Mouse (Mus musculus): ENCODE results near the gene Borcs7.

Borcs7 gene

DNA sequence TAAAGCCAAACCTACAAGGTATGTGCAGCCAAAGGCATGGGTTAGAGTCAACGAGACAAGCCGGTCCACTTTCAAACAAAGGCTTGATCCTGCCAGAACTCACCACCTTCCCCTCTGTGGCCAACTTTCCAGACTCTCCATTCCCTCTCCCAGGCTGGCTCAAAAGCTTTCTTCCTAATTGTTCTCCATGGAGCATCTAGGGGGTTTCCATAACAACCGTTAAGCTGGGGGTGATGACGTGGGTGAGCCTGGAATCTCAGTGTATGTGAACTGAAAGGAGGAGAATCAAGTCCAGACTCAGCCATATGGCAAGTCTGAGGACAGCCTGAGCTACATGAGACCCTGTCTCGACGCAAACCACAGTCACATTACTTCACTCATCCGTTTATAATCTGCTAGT, 24.2 kb upstream of the Borcs7 start:
- peak; percentile 57 for DNase-seq

DNA sequence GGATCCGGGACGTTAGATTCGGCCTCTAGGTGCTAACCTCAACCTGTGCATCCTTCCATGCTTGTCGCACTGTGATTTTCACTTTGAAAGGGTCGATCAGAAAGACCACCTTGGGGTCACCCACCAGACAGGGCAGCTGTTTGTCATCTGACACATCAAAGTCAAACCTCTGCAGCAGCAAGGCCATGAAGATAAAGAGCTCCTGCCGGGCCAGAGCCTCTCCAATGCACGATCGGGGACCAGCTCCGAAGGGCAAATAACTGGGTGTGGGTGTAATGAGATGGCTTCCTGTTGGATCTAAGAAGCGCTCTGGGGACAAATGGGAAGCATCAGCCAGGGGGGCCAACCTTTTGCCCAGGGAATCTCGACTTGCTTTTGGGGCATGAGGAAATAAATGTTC, 22.4 kb upstream of the Borcs7 start:
- DNase-seq: no peak

DNA sequence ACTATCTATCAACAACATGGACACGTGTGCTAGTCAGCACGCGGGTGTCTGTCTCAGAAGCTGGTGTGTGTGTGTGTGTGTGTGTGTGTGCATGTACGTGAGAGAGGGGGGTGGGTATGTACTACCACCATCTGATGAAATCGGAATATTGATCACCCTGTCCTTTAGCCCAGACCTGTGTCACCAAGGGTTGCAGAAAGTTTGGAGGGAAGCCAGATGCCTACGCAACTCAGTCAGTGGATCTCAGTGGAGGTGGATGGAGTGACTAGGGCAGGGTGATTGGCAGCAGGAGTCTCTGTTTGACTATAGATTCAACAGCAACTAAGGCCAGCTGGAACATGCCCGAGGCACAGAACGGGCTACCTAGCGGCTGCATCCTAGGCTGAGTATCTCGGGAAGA, 21.4 kb upstream of the Borcs7 start:
- no peak for DNase-seq

DNA sequence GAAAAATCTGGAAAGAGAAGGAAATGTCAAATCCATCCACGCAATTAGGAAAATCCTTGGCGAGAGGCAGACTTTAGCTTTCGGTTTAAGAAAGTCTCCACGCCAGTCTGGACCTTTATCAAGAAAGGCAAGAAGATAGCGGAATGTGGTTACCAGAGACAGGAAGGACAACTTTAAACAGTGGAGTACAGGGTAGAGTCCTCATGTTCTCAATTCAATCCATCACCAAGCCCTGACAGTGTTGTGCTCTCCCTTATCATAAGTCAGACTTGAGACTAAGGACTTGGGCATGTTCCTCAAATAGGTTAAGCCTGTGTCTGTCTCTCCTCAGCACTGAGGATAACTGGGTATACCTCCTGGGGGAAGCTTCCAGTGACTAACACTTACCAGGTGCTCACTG, 19.9 kb upstream of the Borcs7 start:
- no peak for DNase-seq

GRCm38 (mm10) chr19:46670691-46671090, 19.0 kb upstream of the Borcs7 start:
- DNase-seq: peak; percentile 71

GRCm38 (mm10) chr19:46672766-46673418, 16.8 kb upstream of the Borcs7 start, which contains the start of gene Cyp17a1:
TSS of gene Cyp17a1 (minus strand) at chr19:46673172.
- no peak for DNase-seq

DNA sequence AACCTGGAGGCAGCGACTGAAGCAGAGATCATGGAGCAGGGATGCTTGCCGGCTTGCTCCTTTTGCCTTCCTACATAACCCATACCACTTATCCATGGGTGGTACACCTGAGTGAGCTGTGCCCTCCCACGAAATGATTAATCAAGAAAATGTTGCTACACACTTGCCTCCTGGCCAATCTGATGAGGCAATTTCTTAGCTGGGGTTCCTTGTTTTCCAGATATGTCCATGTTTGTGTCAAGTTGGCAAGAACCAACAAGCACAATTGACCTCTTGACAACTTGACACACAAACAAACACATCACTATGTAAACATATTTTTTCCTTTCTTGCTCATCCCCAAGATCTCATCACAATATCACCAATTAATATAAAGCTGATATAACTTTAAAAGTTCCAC, 14.1 kb upstream of the Borcs7 start:
- DNase-seq: no peak

GRCm38 (mm10) chr19:46679720-46680383, 9.9 kb upstream of the Borcs7 start:
- no peak for DNase-seq

- no peak for DNase-seq
These were observed 681 bp downstream of the Borcs7 start for GRCm38 (mm10) chr19:46690387-46690786.

DNA sequence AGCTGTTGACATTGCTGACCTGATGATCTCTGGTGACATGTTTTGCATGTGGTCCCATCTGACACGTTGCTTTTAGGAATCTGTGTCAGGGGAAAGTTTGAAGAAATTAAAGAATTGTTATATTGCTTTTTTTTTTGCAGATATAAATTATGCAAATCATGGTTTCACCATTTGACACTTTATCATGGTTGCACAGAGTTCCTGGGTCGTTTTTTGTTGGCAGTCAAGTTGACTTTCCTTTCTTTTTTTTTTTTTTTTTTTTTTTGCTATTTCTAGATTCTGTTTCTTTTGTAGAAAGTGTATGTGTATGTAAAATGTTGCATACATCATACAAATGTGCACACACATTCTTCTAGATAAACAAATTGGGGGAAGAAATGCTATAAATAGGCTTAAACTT, 1.4 kb downstream of the Borcs7 start:
- DNase-seq: no peak

DNA sequence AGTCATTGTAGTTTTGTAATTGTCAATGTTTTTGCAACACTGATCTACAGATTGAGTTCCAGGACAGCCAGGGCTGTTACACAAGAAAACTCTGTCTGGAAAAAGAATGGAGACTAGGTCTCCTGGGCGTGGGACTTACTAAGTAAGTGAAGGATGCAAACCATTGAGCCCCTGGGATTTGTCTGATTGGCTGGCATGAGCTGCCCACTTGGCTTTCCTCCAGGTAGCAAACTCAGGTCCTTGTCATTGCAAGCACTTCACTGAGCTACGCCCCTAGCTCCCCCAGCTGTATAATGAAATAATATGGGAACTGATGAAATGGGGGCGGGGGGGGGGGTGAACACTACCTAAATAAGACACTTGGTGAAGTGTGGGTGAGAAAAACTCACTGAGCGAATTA, 3.4 kb downstream of the Borcs7 start:
- DNase-seq: no peak

DNA sequence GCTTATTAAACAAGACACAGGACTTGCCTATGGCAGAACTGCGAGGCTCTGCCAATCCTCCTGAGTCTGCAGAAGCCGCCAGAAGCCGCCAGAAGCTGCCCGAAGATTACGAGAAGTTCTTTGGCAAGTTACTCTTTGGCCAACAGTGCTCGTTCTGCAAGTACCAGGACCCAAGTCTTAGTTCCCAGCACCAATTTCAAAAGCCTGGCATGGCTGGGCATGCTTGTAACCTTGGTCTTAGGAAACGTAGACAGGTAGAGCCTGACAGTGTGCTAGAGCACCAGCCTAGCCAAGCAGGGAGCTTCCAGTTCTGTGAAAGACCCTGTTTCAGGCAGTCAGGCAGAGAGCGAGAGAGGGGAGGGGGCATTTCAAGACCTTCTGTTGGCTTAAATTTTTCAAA, 6.8 kb downstream of the Borcs7 start:
- no peak for DNase-seq

DNA sequence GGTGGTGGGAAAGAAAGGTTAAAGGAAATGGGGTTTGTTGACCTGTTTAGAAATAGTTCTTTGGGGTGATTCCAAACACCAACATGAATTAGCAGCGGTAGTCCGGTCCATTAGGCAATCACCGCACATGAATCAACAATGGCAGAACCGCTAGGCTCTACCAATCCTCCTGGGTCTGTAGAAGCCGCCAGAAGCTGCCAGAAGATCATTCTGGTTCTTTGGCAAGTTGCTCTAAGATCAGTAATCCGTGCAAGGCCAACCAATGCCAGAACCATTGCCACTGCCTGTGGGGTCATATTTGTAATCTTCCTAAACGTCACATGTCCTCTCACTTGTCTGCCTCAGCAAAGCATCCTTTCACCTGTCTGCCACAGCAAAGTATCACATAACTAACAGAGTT, 7.2 kb downstream of the Borcs7 start:
- no peak for DNase-seq

- DNase-seq: no peak
These were observed 8.3 kb downstream of the Borcs7 start for GRCm38 (mm10) chr19:46697840-46698517.

DNA sequence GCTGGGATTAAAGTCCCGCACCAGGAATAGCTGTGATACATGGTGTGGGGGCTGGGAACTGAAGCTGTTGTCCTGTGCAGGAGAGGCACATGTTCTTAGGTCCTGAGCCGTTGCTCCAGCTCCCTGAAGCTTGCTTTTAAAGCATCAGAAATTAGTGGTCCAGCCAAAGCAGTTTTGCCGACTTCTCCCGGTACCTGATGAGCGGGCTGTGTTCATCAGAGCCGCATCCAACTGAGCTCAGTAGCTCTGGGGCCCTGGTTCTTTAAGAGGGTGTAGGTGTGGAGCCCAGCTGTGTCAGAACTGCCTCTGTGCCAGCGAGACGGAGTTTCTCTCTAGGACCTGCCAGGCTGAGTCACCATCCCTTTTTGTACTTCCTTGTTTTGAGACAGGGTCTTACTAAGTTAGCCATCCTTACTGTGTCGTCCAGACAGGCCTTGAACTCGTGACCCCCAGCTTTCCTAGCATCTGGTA, 9.3 kb downstream of the Borcs7 start:
- no peak for DNase-seq

DNA sequence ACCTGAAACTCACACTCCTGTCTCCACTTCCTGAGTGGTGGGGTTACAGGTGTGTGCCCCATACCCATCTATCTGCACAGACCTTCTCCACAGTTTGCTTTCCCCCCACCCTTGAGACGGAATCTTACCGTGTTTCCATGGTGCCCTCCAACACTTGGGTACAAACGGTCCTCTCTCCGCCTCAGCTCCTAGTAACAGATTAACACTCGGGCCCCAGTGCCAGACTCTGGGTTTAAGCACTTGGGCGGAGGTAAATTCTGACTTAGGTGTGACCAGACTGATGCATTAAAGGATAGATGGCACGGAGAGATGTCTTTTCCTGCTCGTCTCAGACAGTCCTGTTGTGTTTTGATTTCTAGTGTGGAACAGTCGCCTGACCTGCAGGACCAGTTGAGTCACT, 11.4 kb downstream of the Borcs7 start:
- DNase-seq: no peak

- no peak for DNase-seq
These were observed 16.2 kb downstream of the Borcs7 start for GRCm38 (mm10) chr19:46705779-46706495.

- no peak for DNase-seq
These were observed 17.0 kb downstream of the Borcs7 start for GRCm38 (mm10) chr19:46706540-46707295.

DNA sequence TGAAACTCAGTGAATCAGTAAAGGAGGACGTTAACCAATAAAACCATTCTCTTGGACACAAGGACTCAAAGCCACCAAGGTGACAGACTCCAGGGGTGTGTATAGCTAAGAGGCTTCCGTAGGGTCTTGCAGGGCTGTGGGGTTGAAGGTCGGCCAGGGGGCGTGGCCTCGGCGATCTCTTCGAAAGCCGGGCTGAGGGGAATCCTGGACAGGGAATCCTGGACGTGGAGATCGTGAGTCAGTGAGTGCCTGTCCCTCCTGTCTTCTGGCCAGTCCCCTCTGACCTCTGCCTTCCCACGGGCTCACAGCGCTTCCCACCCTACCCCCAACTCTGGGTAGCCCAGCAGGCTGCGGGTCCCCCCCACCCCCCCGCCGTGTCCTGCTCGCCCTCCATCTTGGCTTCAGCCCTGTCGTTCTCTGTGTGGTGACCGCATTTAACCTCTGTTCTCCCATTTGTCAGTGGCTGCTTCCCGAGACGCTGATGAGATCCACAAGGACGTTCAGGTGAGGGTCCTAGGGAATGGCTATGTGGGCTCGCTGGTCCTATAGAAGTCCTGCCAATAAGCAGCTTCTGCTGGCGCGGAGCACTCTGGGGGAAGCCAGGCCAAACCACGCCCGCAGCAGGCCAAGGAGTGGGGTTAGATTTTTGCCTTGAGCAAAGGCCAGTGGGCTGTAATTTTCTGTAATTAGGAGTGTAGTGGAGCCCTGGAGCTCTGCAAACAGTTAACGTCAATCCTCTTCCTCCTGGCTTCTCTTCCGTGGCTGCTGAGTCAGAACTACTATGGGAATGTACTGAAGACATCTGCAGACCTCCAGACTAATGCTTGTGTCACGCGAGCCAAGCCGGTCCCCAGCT, 17.8 kb downstream of the Borcs7 start, which contains the start of gene As3mt:
As3mt (plus strand) TSS at position 163 of the 856 bp plus-strand sequence.
- DNase-seq: peak; percentile 83

GRCm38 (mm10) chr19:46710614-46711013, 20.9 kb downstream of the Borcs7 start:
- no peak for DNase-seq

DNA sequence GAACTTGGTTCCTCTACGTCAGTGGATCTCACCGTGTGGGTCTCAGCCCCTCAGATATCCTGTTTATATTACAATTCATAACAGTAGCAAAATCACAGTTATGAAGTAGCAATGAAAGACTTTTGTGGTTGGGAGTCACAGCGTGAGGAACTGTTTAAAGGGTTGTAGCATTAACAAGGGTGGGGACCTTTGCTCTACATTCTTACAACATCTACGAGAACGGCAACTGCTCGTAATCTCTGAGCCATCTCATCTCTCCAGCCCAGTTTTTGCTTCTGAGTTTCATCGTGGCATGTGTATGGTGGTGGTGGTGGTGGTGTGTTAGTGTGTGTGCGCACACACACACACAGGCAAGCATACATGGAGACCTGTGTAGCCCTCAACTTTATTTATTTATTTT, 24.5 kb downstream of the Borcs7 start:
- no peak for DNase-seq

DNA sequence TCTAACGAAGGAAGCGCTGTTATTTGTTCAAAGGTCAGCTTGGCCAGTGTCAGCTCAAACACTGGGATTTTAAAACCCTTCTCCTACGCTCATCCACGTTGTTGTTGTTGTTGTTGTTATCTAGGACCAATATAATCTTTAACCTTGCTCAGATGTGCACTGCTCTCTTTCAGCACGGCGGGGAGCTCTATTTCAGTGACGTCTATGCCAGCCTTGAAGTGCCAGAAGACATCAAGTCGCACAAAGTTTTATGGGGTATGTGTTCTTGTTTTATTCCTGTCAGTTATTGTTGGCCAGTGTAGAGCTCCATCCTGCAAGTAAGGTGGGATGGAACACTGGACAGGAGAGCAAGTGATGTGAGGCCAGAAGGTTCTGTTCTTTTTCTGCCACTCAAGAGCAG, 25.3 kb downstream of the Borcs7 start:
- DNase-seq: no peak

Measured in retina, postnatal 1 day (tissue).